Comparison of ENCODE assay signal across 25 mouse cellular contexts in the genomic region with DNA sequence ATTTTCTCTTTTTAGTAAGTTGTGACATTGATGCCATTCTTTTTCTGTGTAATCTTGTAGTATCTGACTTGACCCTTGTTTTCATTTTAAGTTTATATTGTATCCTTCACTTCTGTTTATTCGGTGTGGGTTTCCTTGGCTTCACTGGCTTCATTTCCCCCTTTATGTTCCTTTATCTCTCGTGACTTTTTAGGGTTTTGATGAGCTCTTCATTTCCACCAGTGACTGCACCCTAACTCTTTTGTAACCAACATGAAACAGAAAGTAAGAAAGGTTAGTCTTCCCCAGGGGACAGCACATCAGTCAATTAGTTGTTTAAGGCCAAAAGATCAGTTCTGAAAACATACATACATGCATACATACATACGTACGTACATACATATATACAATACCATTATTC.
"Had no signal": no experiment of that assay in that cellular context is flagged by ENCODE, and none has a peak within 500 bp of the region (broad histone marks: within the 10 kb centered on the region; RNA-seq: fewer than 3 reads in every experiment).

No protein-coding gene starts in this region.

- H3K27me3 ChIP-seq: liver, embryonic 12.5 days; liver, embryonic 15.5 days; lung, embryonic 15.5 days; megakaryocyte, embryonic 14.5 days; neural tube, embryonic 12.5 days; neural tube, embryonic 15.5 days; stomach, embryonic 15.5 days had no signal

- H3K4me3 ChIP-seq: layer of hippocampus, adult 2 months; liver, embryonic 12.5 days; liver, embryonic 15.5 days; lung, embryonic 15.5 days; megakaryocyte, embryonic 14.5 days; midbrain, embryonic 10.5 days; neural tube, embryonic 12.5 days; neural tube, embryonic 15.5 days; stomach, embryonic 15.5 days had no signal

- H3K9ac ChIP-seq: liver, embryonic 12.5 days; liver, embryonic 15.5 days; lung, embryonic 15.5 days; neural tube, embryonic 12.5 days; neural tube, embryonic 15.5 days; stomach, embryonic 15.5 days had no signal

- H3K36me3 ChIP-seq: liver, embryonic 12.5 days; liver, embryonic 15.5 days; lung, embryonic 15.5 days; midbrain, embryonic 10.5 days; neural tube, embryonic 12.5 days; neural tube, embryonic 15.5 days; stomach, embryonic 15.5 days had no signal

- H3K4me2 ChIP-seq: liver, embryonic 12.5 days; liver, embryonic 15.5 days; lung, embryonic 15.5 days; neural tube, embryonic 12.5 days; neural tube, embryonic 15.5 days; stomach, embryonic 15.5 days had no signal

- DNase-seq: kidney, adult 18-20 months; kidney, postnatal 25 days; layer of hippocampus, adult 9-11 months; lung, adult 18-20 months; lung, postnatal 10 days; lung, postnatal 36 days; midbrain, embryonic 14.5 days; right cerebral cortex, adult 18-20 months; right cerebral cortex, postnatal 14 days; right cerebral cortex, postnatal 4 days; thymus, adult 18-20 months; thymus, postnatal 14 days; thymus, postnatal 4 days had no signal

- H3K27ac ChIP-seq: kidney, postnatal 0 days; layer of hippocampus, adult 2 months; liver, embryonic 12.5 days; liver, embryonic 15.5 days; lung, embryonic 15.5 days; midbrain, embryonic 10.5 days; neural tube, embryonic 12.5 days; neural tube, embryonic 15.5 days; stomach, embryonic 15.5 days had no signal

- H3K9me3 ChIP-seq: liver, embryonic 12.5 days; liver, embryonic 15.5 days; lung, embryonic 15.5 days; megakaryocyte, embryonic 14.5 days; midbrain, embryonic 10.5 days; neural tube, embryonic 12.5 days; neural tube, embryonic 15.5 days; stomach, embryonic 15.5 days had no signal

- ATAC-seq: inflammation-experienced regulatory T-cells, adult 6 months; intestine, embryonic 16.5 days; liver, embryonic 12.5 days had no signal

- H3K4me1 ChIP-seq: liver, embryonic 12.5 days; liver, embryonic 15.5 days; megakaryocyte, embryonic 14.5 days had no signal
